Comparison of ENCODE assay signal across 9 mouse cellular contexts in genomic region chr12:91400232-91401048, GRCm38 (mm10). TPM values are rescaled to one million over a fixed set of nuclear protein-coding genes. Genes with fewer than 3 reads are reported as not detected.
DNase-seq lines count a peak whose midpoint lies in the region; ATAC-seq and TF ChIP-seq lines count a peak whose summit lies in the region.
"Had no signal": no experiment of that assay in that cellular context is flagged by ENCODE, and none has a peak within 500 bp of the region (broad histone marks: within the 10 kb centered on the region; RNA-seq: fewer than 3 reads in every experiment).

No protein-coding gene starts in this region.

- under 1% methylated on average over 38 of the region's 38 CpGs for WGBS in forebrain, embryonic 14.5 days
- WGBS in liver, embryonic 16.5 days (ENCODE audit: insufficient replicate concordance): under 1% methylated on average over 38 of the region's 38 CpGs
- 1% methylated on average over 38 of the region's 38 CpGs for WGBS in neural tube, embryonic 13.5 days

- H3K27ac ChIP-seq in ES-E14 (ENCODE audit: insufficient read depth, low read depth, low read length, poor library complexity, severe bottlenecking): no peak overlapping the region
- H3K27ac ChIP-seq in forebrain, embryonic 14.5 days (ENCODE audit: low read depth, low read length): no peak overlapping the region
- H3K27ac ChIP-seq in liver, embryonic 16.5 days (ENCODE audit: low read length): no peak overlapping the region
- no peak overlapping the region for H3K27ac ChIP-seq in neural tube, embryonic 13.5 days (replicated peaks)
- H3K27ac ChIP-seq: macrophage had no signal

- H3K4me2 ChIP-seq in forebrain, embryonic 14.5 days (ENCODE audit: low read length): peak overlapping the region; percentile 88
- H3K4me2 ChIP-seq in liver, embryonic 16.5 days (ENCODE audit: low read depth, low read length): peak overlapping the region; percentile 57
- peak overlapping the region; percentile 74 for H3K4me2 ChIP-seq in neural tube, embryonic 13.5 days

- peak overlapping the region; percentile 62 to 72 for H3K4me3 ChIP-seq in ES-E14 (ENCODE audit: insufficient read depth in 1 of 2, low read depth in 1 of 2, low read length in 2 of 2, poor library complexity in 1 of 2, severe bottlenecking in 1 of 2)
- peak overlapping the region; percentile 43 for H3K4me3 ChIP-seq in forebrain, embryonic 14.5 days (ENCODE audit: low read depth, low read length)
- H3K4me3 ChIP-seq in liver, embryonic 16.5 days (ENCODE audit: low read depth, low read length): peak overlapping the region; percentile 40
- peak overlapping the region; percentile 46 for H3K4me3 ChIP-seq in neural tube, embryonic 13.5 days

- peak; percentile 75 for DNase-seq in ES-E14 (ENCODE audit: low read depth, low spot score)
- peak; percentile 40 for DNase-seq in cerebellum, adult 11 months
- peak; percentile 91 for DNase-seq in forebrain, embryonic 14.5 days (ENCODE audit: low spot score)
- peak; percentile 58 to 76 for DNase-seq in heart, postnatal 14 days
- peak; percentile 76 for DNase-seq in layer of hippocampus, adult 11-12 months (ENCODE audit: low spot score)
- DNase-seq in thymus, postnatal 0 days (ENCODE audit: low spot score): peak; percentile 50

- in situ Hi-C loops in ES-E14 (cut with MboI; ENCODE audit: low sequenced_read_pairs in 2 of 2, unreplicated experiment in 2 of 2): loop anchor here (25.0 kb wide), 1 partner anchor 387 kb away; the partner anchor contains the start of gene Ston2 (in 2 of the 2)

- peak overlapping the region; percentile 59 for H3K9ac ChIP-seq in ES-E14 (ENCODE audit: insufficient read depth, low read depth, low read length, poor library complexity, severe bottlenecking)
- H3K9ac ChIP-seq in forebrain, embryonic 14.5 days (ENCODE audit: low read length): peak overlapping the region; percentile 54
- H3K9ac ChIP-seq in liver, embryonic 16.5 days (ENCODE audit: low read depth, low read length): no peak overlapping the region
- H3K9ac ChIP-seq in neural tube, embryonic 13.5 days: peak overlapping the region; percentile 61

- peak; percentile 94 for ATAC-seq in forebrain, embryonic 14.5 days
- ATAC-seq in liver, embryonic 16.5 days (ENCODE audit: low read depth): peak; percentile 53
- ATAC-seq in neural tube, embryonic 13.5 days (ENCODE audit: low read depth): peak; percentile 94

- no peaks in the 10 kb centered on the region; a peak in 1 of 4 replicates for H3K4me1 ChIP-seq in ES-E14 (ENCODE audit: control insufficient read depth in 2 of 2, insufficient read depth in 2 of 2, low read length in 2 of 2, poor library complexity in 1 of 2)
- no peaks in the 10 kb centered on the region for H3K4me1 ChIP-seq in forebrain, embryonic 14.5 days (ENCODE audit: control insufficient read depth, insufficient read depth, low read length)
- H3K4me1 ChIP-seq in liver, embryonic 16.5 days (ENCODE audit: control insufficient read depth, low read depth, low read length): peaks cover 3% of the 10 kb centered on the region
- H3K4me1 ChIP-seq in neural tube, embryonic 13.5 days (replicated peaks): peaks cover 9% of the 10 kb centered on the region

- no peaks in the 10 kb centered on the region for H3K36me3 ChIP-seq in ES-E14 (ENCODE audit: control insufficient read depth, insufficient read depth, low read length, poor library complexity, severe bottlenecking)
- H3K36me3 ChIP-seq in forebrain, embryonic 14.5 days (ENCODE audit: control insufficient read depth, insufficient read depth, low read length): no peaks in the 10 kb centered on the region
- H3K36me3 ChIP-seq in liver, embryonic 16.5 days (ENCODE audit: control insufficient read depth, insufficient read depth): no peaks in the 10 kb centered on the region
- H3K36me3 ChIP-seq in neural tube, embryonic 13.5 days: no peaks in the 10 kb centered on the region

- H3K27me3 ChIP-seq in forebrain, embryonic 14.5 days (replicated peaks; ENCODE audit: control insufficient read depth, insufficient read depth, low read length): no peaks in the 10 kb centered on the region
- H3K27me3 ChIP-seq in liver, embryonic 16.5 days (ENCODE audit: control insufficient read depth, insufficient read depth, low read depth, low read length): peaks cover 27% of the 10 kb centered on the region
- H3K27me3 ChIP-seq in neural tube, embryonic 13.5 days: peaks cover 58% of the 10 kb centered on the region

- intact Hi-C loops in heart, postnatal 14 days (cut with DNase I): loop anchor here (2.0 to 5.0 kb wide), 2 partner anchors 18 to 397 kb away; no protein-coding TSS in a partner anchor

- no peaks in the 10 kb centered on the region for H3K9me3 ChIP-seq in ES-E14 (ENCODE audit: control insufficient read depth, insufficient read depth, low read depth, low read length)
- no peaks in the 10 kb centered on the region for H3K9me3 ChIP-seq in forebrain, embryonic 14.5 days (replicated peaks; ENCODE audit: control insufficient read depth, low read length)
- H3K9me3 ChIP-seq in liver, embryonic 16.5 days (replicated peaks; ENCODE audit: control insufficient read depth, low read length): no peaks in the 10 kb centered on the region
- no peaks in the 10 kb centered on the region for H3K9me3 ChIP-seq in neural tube, embryonic 13.5 days

TF ChIP-seq in ES-E14, 5 proteins besides CTCF, POLR2A, EP300 and RAD21:
- peak; percentile 82; the same call in 1 of the 2 replicates for TF ChIP-seq ZC3H11A (IDR thresholded peaks at IDR 0.05; ENCODE audit: borderline replicate concordance, low read depth, low read length)
- TF ChIP-seq HCFC1 (IDR thresholded peaks at IDR 0.05; ENCODE audit: borderline replicate concordance, insufficient read depth, low read length): no peak
- TF ChIP-seq CHD2 (IDR thresholded peaks at IDR 0.05; ENCODE audit: low read depth, low read length): no peak
- TF ChIP-seq ZNF384 (IDR thresholded peaks at IDR 0.05; ENCODE audit: low read depth, low read length): no peak
- 0 out of 2 replicates have a peak, but pooled peaks have one; percentile 13 for TF ChIP-seq MAFK (IDR thresholded peaks at IDR 0.05; ENCODE audit: insufficient read depth, low read depth, low read length)
TF ChIP-seq in ES-E14: peak in this region for 2.

RNA-seq across cellular contexts. Expression of gene Tshr, which starts 16.1 kb away (rescaled TPM):
- 0.11 and 0.22 TPM in 2 replicates for total RNA-seq in ES-E14 (2012; rRNA removed)
- polyA plus RNA-seq in forebrain, embryonic 14.5 days (2014; fragmentation: Nextera tagmentation; extraction: Ambion mirVana): 0.89 and 0.98 TPM in 2 replicates
- under 1 TPM; 0.20 to 0.53 TPM for total RNA-seq in heart, postnatal 14 days (2021)
- polyA plus RNA-seq in liver, embryonic 16.5 days (2015; fragmentation: Nextera tagmentation; extraction: Ambion mirVana): 0.07 and 0.09 TPM in 2 replicates
- 0.50 and 0.56 TPM in 2 replicates for polyA plus RNA-seq in neural tube, embryonic 13.5 days (2015; fragmentation: Nextera tagmentation; extraction: Ambion mirVana)
- 0.08 TPM in 1 of 2 replicates, not detected in the other for polyA plus RNA-seq in thymus, postnatal 0 days (2015; fragmentation: Nextera tagmentation; extraction: Ambion mirVana)
- polyA plus RNA-seq: macrophage had no signal

RNA-seq across cellular contexts. Expression of gene Cep128, which starts 16.2 kb away (rescaled TPM):
- total RNA-seq in ES-E14 (2012; rRNA removed): 8.9 and 10.1 TPM in 2 replicates
- 5.5 and 7.3 TPM in 2 replicates for polyA plus RNA-seq in forebrain, embryonic 14.5 days (2014; fragmentation: Nextera tagmentation; extraction: Ambion mirVana)
- 1 to 10 TPM; 7.4 to 7.8 TPM for total RNA-seq in heart, postnatal 14 days (2021)
- 8.9 and 10.2 TPM in 2 replicates for polyA plus RNA-seq in liver, embryonic 16.5 days (2015; fragmentation: Nextera tagmentation; extraction: Ambion mirVana)
- polyA plus RNA-seq in neural tube, embryonic 13.5 days (2015; fragmentation: Nextera tagmentation; extraction: Ambion mirVana): 3.1 and 3.4 TPM in 2 replicates
- polyA plus RNA-seq in thymus, postnatal 0 days (2015; fragmentation: Nextera tagmentation; extraction: Ambion mirVana): 8.1 and 8.8 TPM in 2 replicates

Comparison
In these comparisons a context has a peak if more than half of its experiments do, and no peak if none do; other contexts are left out.
1. DNase-seq: peak in every context shown above with its lines; median percentile 91 in forebrain, embryonic 14.5 days; 76 in layer of hippocampus, adult 11-12 months; 75 in ES-E14; 67 in heart, postnatal 14 days; 50 in thymus, postnatal 0 days; 40 in cerebellum, adult 11 months.